11 mouse cellular contexts compared by ENCODE assay signal in genomic region chr9:120619347-120619708, GRCm38 (mm10). TPM values are rescaled to one million over a fixed set of nuclear protein-coding genes. Genes with fewer than 3 reads are reported as not detected.
A peak's percentile ranks its signal among the peaks of the same experiment; 100 is the strongest.
DNase-seq lines count a peak whose midpoint lies in the region; ATAC-seq lines count a peak whose summit lies in the region.
"Had no signal": no experiment of that assay in that cellular context is flagged by ENCODE, and none has a peak within 500 bp of the region (broad histone marks: within the 10 kb centered on the region; RNA-seq: fewer than 3 reads in every experiment).

No protein-coding gene starts in this region.

- 17% methylated on average over 10 of the region's 10 CpGs for WGBS in kidney, embryonic 14.5 days
- 15% methylated on average over 10 of the region's 10 CpGs for WGBS in embryonic facial prominence, embryonic 14.5 days
- 5% methylated on average over 10 of the region's 10 CpGs for whole genome bisulfite sequencing in hindbrain, embryonic 11.5 days
- 2% methylated on average over 10 of the region's 10 CpGs for WGBS in midbrain, embryonic 11.5 days

- peaks cover 14% of the 10 kb centered on the region for H3K9me3 ChIP-seq in kidney, embryonic 14.5 days (ENCODE audit: control insufficient read depth, low read length)
- H3K9me3 ChIP-seq in embryonic facial prominence, embryonic 14.5 days (ENCODE audit: control insufficient read depth, low read length): peaks cover 12% of the 10 kb centered on the region
- H3K9me3 ChIP-seq in hindbrain, embryonic 11.5 days (ENCODE audit: control insufficient read depth, low read length): no peaks in the 10 kb centered on the region; the same call in 1 of the 2 replicates
- peaks cover 3% of the 10 kb centered on the region; the same call in 1 of the 2 replicates for H3K9me3 ChIP-seq in midbrain, embryonic 11.5 days (ENCODE audit: control insufficient read depth, low read length)

- intact Hi-C loops in left cerebral cortex, postnatal 10 days (cut with DNase I): no loop called here

- H3K4me2 ChIP-seq in kidney, embryonic 14.5 days (replicated peaks; ENCODE audit: low read depth, low read length): peak overlapping the region; percentile 46
- H3K4me2 ChIP-seq in embryonic facial prominence, embryonic 14.5 days (ENCODE audit: low read depth, low read length): peak overlapping the region; percentile 56
- H3K4me2 ChIP-seq in hindbrain, embryonic 11.5 days (replicated peaks; ENCODE audit: low read depth, low read length): peak overlapping the region; percentile 30
- peak overlapping the region; percentile 44 for H3K4me2 ChIP-seq in midbrain, embryonic 11.5 days

- no peaks in the 10 kb centered on the region for H3K27me3 ChIP-seq in kidney, embryonic 14.5 days (ENCODE audit: control insufficient read depth, insufficient read depth, low read length)
- no peaks in the 10 kb centered on the region for H3K27me3 ChIP-seq in embryonic facial prominence, embryonic 14.5 days (replicated peaks; ENCODE audit: control insufficient read depth, insufficient read depth, low read length)
- H3K27me3 ChIP-seq in hindbrain, embryonic 11.5 days (ENCODE audit: control insufficient read depth, insufficient read depth, low read length): no peaks in the 10 kb centered on the region
- no peaks in the 10 kb centered on the region for H3K27me3 ChIP-seq in midbrain, embryonic 11.5 days (ENCODE audit: control insufficient read depth, insufficient read depth, low read length)

- no peak overlapping the region for H3K9ac ChIP-seq in kidney, embryonic 14.5 days (ENCODE audit: low read depth, low read length)
- H3K9ac ChIP-seq in embryonic facial prominence, embryonic 14.5 days (ENCODE audit: low read depth, low read length): peak overlapping the region; percentile 56; the same call in 1 of the 2 replicates
- peak overlapping the region; percentile 46; the same call in 1 of the 2 replicates for H3K9ac ChIP-seq in hindbrain, embryonic 11.5 days (ENCODE audit: low read depth, low read length)
- H3K9ac ChIP-seq in midbrain, embryonic 11.5 days (ENCODE audit: low read length): peak overlapping the region; percentile 53

- peaks cover 4% of the 10 kb centered on the region; the same call in 1 of the 2 replicates for H3K4me1 ChIP-seq in kidney, embryonic 14.5 days (ENCODE audit: control insufficient read depth, insufficient read depth, low read length)
- peaks cover 12% of the 10 kb centered on the region for H3K4me1 ChIP-seq in embryonic facial prominence, embryonic 14.5 days (ENCODE audit: control insufficient read depth, insufficient read depth, low read length)
- H3K4me1 ChIP-seq in hindbrain, embryonic 11.5 days (replicated peaks; ENCODE audit: control insufficient read depth, insufficient read depth, low read length): peaks cover 7% of the 10 kb centered on the region
- peaks cover 25% of the 10 kb centered on the region for H3K4me1 ChIP-seq in midbrain, embryonic 11.5 days (ENCODE audit: control insufficient read depth, insufficient read depth, low read length)

- no peak overlapping the region for H3K27ac ChIP-seq in kidney, embryonic 14.5 days (ENCODE audit: low read depth, low read length)
- H3K27ac ChIP-seq in embryonic facial prominence, embryonic 14.5 days (replicated peaks; ENCODE audit: low read depth, low read length): peak overlapping the region; percentile 50
- H3K27ac ChIP-seq in hindbrain, embryonic 11.5 days (ENCODE audit: low read depth, low read length): peak overlapping the region; percentile 56
- peak overlapping the region; percentile 96 for H3K27ac ChIP-seq in midbrain, embryonic 11.5 days (ENCODE audit: low read depth, low read length)

- no peaks in the 10 kb centered on the region for H3K36me3 ChIP-seq in kidney, embryonic 14.5 days (ENCODE audit: control insufficient read depth, insufficient read depth, low read length)
- no peaks in the 10 kb centered on the region for H3K36me3 ChIP-seq in embryonic facial prominence, embryonic 14.5 days (ENCODE audit: control insufficient read depth, insufficient read depth, low read length)
- no peaks in the 10 kb centered on the region for H3K36me3 ChIP-seq in hindbrain, embryonic 11.5 days (ENCODE audit: control insufficient read depth, insufficient read depth, low read length)
- no peaks in the 10 kb centered on the region for H3K36me3 ChIP-seq in midbrain, embryonic 11.5 days (ENCODE audit: control insufficient read depth, insufficient read depth, low read length)

- no peak; the same call in 1 of the 2 replicates for ATAC-seq in kidney, embryonic 14.5 days (ENCODE audit: low FRiP score, low TSS enrichment)
- ATAC-seq in embryonic facial prominence, embryonic 14.5 days (ENCODE audit: low read depth): no peak
- no peak; the same call in 1 of the 2 replicates for ATAC-seq in hindbrain, embryonic 11.5 days (ENCODE audit: low FRiP score)
- no peak for ATAC-seq in midbrain, embryonic 11.5 days (ENCODE audit: low FRiP score)

- peak overlapping the region; percentile 28; the same call in 1 of the 2 replicates for H3K4me3 ChIP-seq in kidney, embryonic 14.5 days (ENCODE audit: low read length)
- peak overlapping the region; percentile 31 for H3K4me3 ChIP-seq in embryonic facial prominence, embryonic 14.5 days (ENCODE audit: low read depth, low read length)
- H3K4me3 ChIP-seq in hindbrain, embryonic 11.5 days (ENCODE audit: low read depth, low read length): no peak overlapping the region
- peak overlapping the region; percentile 20 for H3K4me3 ChIP-seq in midbrain, embryonic 11.5 days (ENCODE audit: low read depth, low read length)

- no peak for DNase-seq in kidney, postnatal 14 days
- DNase-seq in embryonic facial prominence, embryonic 14.5 days (ENCODE audit: low spot score): no peak
- no peak for DNase-seq in hindbrain, embryonic 11.5 days (ENCODE audit: low spot score)
- no peak for DNase-seq in midbrain, embryonic 11.5 days (ENCODE audit: low spot score, missing footprints)
- no peak for DNase-seq in left cerebral cortex, postnatal 10 days (ENCODE audit: extremely low spot score in 1 of 2, low spot score in 2 of 2)
- DNase-seq in layer of hippocampus, postnatal 10 days (ENCODE audit: low spot score in 2 of 2): no peak
- DNase-seq in ovary, postnatal 10 days (ENCODE audit: low spot score): no peak
- DNase-seq: adrenal gland, postnatal 25 days; lung, adult 18-20 months; thymus, postnatal 4 days had no signal

RNA-seq across cellular contexts. Expression of gene Rpl14, which starts 48.1 kb away (rescaled TPM):
- polyA plus RNA-seq in kidney, embryonic 14.5 days (2014; fragmentation: Nextera tagmentation; extraction: Ambion mirVana): 1,099 and 1,259 TPM in 2 replicates
- 992 and 1,026 TPM in 2 replicates for polyA plus RNA-seq in embryonic facial prominence, embryonic 14.5 days (2014; fragmentation: Nextera tagmentation; extraction: Ambion mirVana)
- 822 and 883 TPM in 2 replicates for polyA plus RNA-seq in hindbrain, embryonic 11.5 days (2014; fragmentation: Nextera tagmentation; extraction: Ambion mirVana)
- polyA plus RNA-seq in midbrain, embryonic 11.5 days (2014; fragmentation: Nextera tagmentation; extraction: Ambion mirVana): 871 and 903 TPM in 2 replicates
- total RNA-seq in left cerebral cortex, postnatal 10 days (2021): 100 to 1,000 TPM; 273 to 293 TPM
- 100 to 1,000 TPM; 340 to 352 TPM for total RNA-seq in layer of hippocampus, postnatal 10 days (2021)
